11 mouse cellular contexts compared by ENCODE assay signal in genomic region chr9:65680938-65681633, GRCm38 (mm10). TPM values are rescaled to one million over a fixed set of nuclear protein-coding genes. Genes with fewer than 3 reads are reported as not detected.
DNase-seq lines count a peak whose midpoint lies in the region; ATAC-seq and TF ChIP-seq lines count a peak whose summit lies in the region.
"Had no signal": no experiment of that assay in that cellular context is flagged by ENCODE, and none has a peak within 500 bp of the region (broad histone marks: within the 10 kb centered on the region; RNA-seq: fewer than 3 reads in every experiment).

No protein-coding gene starts in this region.

- peaks cover 10% of the 10 kb centered on the region for H3K36me3 ChIP-seq in intestine, embryonic 14.5 days (ENCODE audit: control insufficient read depth, insufficient read depth, low read length)
- no peaks in the 10 kb centered on the region for H3K36me3 ChIP-seq in intestine, postnatal 0 days (ENCODE audit: control insufficient read depth, insufficient read depth)
- no peaks in the 10 kb centered on the region; the same call in 1 of the 2 replicates for H3K36me3 ChIP-seq in ES-E14 (ENCODE audit: control insufficient read depth, insufficient read depth, low read length, poor library complexity, severe bottlenecking)

- H3K27ac ChIP-seq in intestine, embryonic 14.5 days (ENCODE audit: low read depth), result peak overlapping the region; percentile 29; the same call in 1 of the 2 replicates
- no peak overlapping the region; the same call in 1 of the 2 replicates for H3K27ac ChIP-seq in intestine, postnatal 0 days (ENCODE audit: low read depth, low read length)
- peak overlapping the region; percentile 67; the same call in 1 of the 2 replicates for H3K27ac ChIP-seq in ES-E14 (ENCODE audit: insufficient read depth, low read depth, low read length, poor library complexity, severe bottlenecking)

- 60% methylated on average over 4 of the region's 4 CpGs for WGBS in intestine, embryonic 14.5 days
- WGBS in intestine, postnatal 0 days, result 71% methylated on average over 4 of the region's 4 CpGs

- no peaks in the 10 kb centered on the region for H3K27me3 ChIP-seq in intestine, embryonic 14.5 days (replicated peaks; ENCODE audit: control insufficient read depth, insufficient read depth, low read length)
- no peaks in the 10 kb centered on the region for H3K27me3 ChIP-seq in intestine, postnatal 0 days (replicated peaks; ENCODE audit: control insufficient read depth, insufficient read depth, low read length)
- H3K27me3 ChIP-seq: megakaryocyte, embryonic 14.5 days had no signal

- H3K9me3 ChIP-seq in intestine, embryonic 14.5 days (ENCODE audit: control insufficient read depth, low read length), result no peaks in the 10 kb centered on the region
- no peaks in the 10 kb centered on the region for H3K9me3 ChIP-seq in intestine, postnatal 0 days (ENCODE audit: control insufficient read depth)
- no peaks in the 10 kb centered on the region for H3K9me3 ChIP-seq in ES-E14 (ENCODE audit: control insufficient read depth, insufficient read depth, low read depth, low read length)
- H3K9me3 ChIP-seq: megakaryocyte, embryonic 14.5 days had no signal

- no peak for ATAC-seq in intestine, embryonic 14.5 days (replicated peaks; ENCODE audit: low FRiP score, low TSS enrichment, low read depth)
- no peak for ATAC-seq in intestine, postnatal 0 days
- ATAC-seq in megakaryocyte, adult 5-6 weeks (ENCODE audit: poor library complexity, severe bottlenecking), result peak; percentile 54
- ATAC-seq: forebrain, embryonic 14.5 days had no signal

- TF ChIP-seq CTCF in intestine, postnatal 0 days (IDR thresholded peaks at IDR 0.05; ENCODE audit: low read depth), result no peak

- H3K9ac ChIP-seq in intestine, embryonic 14.5 days (ENCODE audit: low read length), result no peak overlapping the region
- no peak overlapping the region for H3K9ac ChIP-seq in intestine, postnatal 0 days (ENCODE audit: low read depth, low read length)
- no peak overlapping the region for H3K9ac ChIP-seq in ES-E14 (ENCODE audit: insufficient read depth, low read depth, low read length, poor library complexity, severe bottlenecking)

- H3K4me3 ChIP-seq in intestine, embryonic 14.5 days (ENCODE audit: low read depth, low read length), result 0 out of 2 replicates have a peak overlapping the region, but pooled peaks have one; percentile 2
- no peak overlapping the region for H3K4me3 ChIP-seq in intestine, postnatal 0 days (ENCODE audit: low read depth, low read length)
- no peak overlapping the region for H3K4me3 ChIP-seq in ES-E14 (ENCODE audit: insufficient read depth in 1 of 2, low read depth in 1 of 2, low read length in 2 of 2, poor library complexity in 1 of 2, severe bottlenecking in 1 of 2)
- H3K4me3 ChIP-seq: megakaryocyte, embryonic 14.5 days had no signal

- peaks cover 47% of the 10 kb centered on the region for H3K4me1 ChIP-seq in intestine, embryonic 14.5 days (replicated peaks; ENCODE audit: control insufficient read depth, insufficient read depth, low read length)
- no peaks in the 10 kb centered on the region for H3K4me1 ChIP-seq in intestine, postnatal 0 days (replicated peaks; ENCODE audit: control insufficient read depth, insufficient read depth, low read length)
- peaks cover 19 to 20% of the 10 kb centered on the region in 2 experiments for H3K4me1 ChIP-seq in ES-E14 (ENCODE audit: control insufficient read depth in 2 of 2, insufficient read depth in 2 of 2, low read length in 2 of 2, poor library complexity in 1 of 2)

- 0 out of 2 replicates have a peak overlapping the region, but pooled peaks have one; percentile 14 for H3K4me2 ChIP-seq in intestine, embryonic 14.5 days (ENCODE audit: low read length)
- H3K4me2 ChIP-seq in intestine, postnatal 0 days (replicated peaks; ENCODE audit: low read depth), result no peak overlapping the region

- in situ Hi-C loops in ES-E14 (cut with MboI; ENCODE audit: low sequenced_read_pairs in 2 of 2, unreplicated experiment in 2 of 2), result no loop called here

- DNase-seq in intestine, embryonic 14.5 days (ENCODE audit: low spot score), result no peak
- DNase-seq in A20 (ENCODE audit: low read depth, low spot score) (peak; percentile 32), ES-E14 (ENCODE audit: low read depth, low spot score) (no peak)
- DNase-seq in right cerebral cortex, postnatal 36 days (ENCODE audit: low spot score in 2 of 2), result no peak
- DNase-seq in cerebellum, adult 9-10 months, result no peak
- DNase-seq: adrenal gland, adult 8-10 months; cerebellum, adult 11 months had no signal

TF ChIP-seq in ES-E14, 5 proteins besides CTCF, POLR2A, EP300 and RAD21:
- TF ChIP-seq ZC3H11A (IDR thresholded peaks at IDR 0.05; ENCODE audit: borderline replicate concordance, low read depth, low read length) (no peak), CHD2 (IDR thresholded peaks at IDR 0.05; ENCODE audit: low read depth, low read length) (no peak), MAFK (IDR thresholded peaks at IDR 0.05; ENCODE audit: insufficient read depth, low read depth, low read length) (no peak), ZNF384 (IDR thresholded peaks at IDR 0.05; ENCODE audit: low read depth, low read length) (no peak), HCFC1 (IDR thresholded peaks at IDR 0.05; ENCODE audit: borderline replicate concordance, insufficient read depth, low read length) (no peak)

RNA-seq across cellular contexts. Expression of gene Oaz2, which starts 13.3 kb away (rescaled TPM):
- 166 and 184 TPM in 2 replicates for polyA plus RNA-seq in intestine, embryonic 14.5 days (2014; fragmentation: Nextera tagmentation; extraction: Ambion mirVana)
- polyA plus RNA-seq in intestine, postnatal 0 days (2015; fragmentation: Nextera tagmentation; extraction: Ambion mirVana), result 141 and 152 TPM in 2 replicates
- 30.1 and 51.5 TPM in 2 replicates for total RNA-seq in ES-E14 (2012; rRNA removed)
- total RNA-seq in megakaryocyte, adult 5-6 weeks (2015), result 12.5 and 15.9 TPM in 2 replicates
- 40.2 and 43.9 TPM in 2 replicates for total RNA-seq in megakaryocyte, adult 5-6 weeks (2017)

RNA-seq across cellular contexts. Expression of gene Rbpms2, which starts 51.6 kb away (rescaled TPM):
- polyA plus RNA-seq in intestine, embryonic 14.5 days (2014; fragmentation: Nextera tagmentation; extraction: Ambion mirVana), result 28.2 and 32.3 TPM in 2 replicates
- polyA plus RNA-seq in intestine, postnatal 0 days (2015; fragmentation: Nextera tagmentation; extraction: Ambion mirVana), result 21.4 and 22.1 TPM in 2 replicates
- 44.7 and 64.5 TPM in 2 replicates for total RNA-seq in ES-E14 (2012; rRNA removed)
- total RNA-seq in megakaryocyte, adult 5-6 weeks (2015), result 0.45 TPM in 1 of 2 replicates, not detected in the other
- total RNA-seq in megakaryocyte, adult 5-6 weeks (2017), result not detected in 2 replicates

Comparison
In these comparisons a context has a peak if more than half of its experiments do, and no peak if none do; other contexts are left out.
1. RNA of gene Rbpms2, which starts 51.6 kb away (total RNA-seq): 44.7 to 64.5 TPM in ES-E14; 0.45 TPM in megakaryocyte, adult 5-6 weeks; every median in the first group is over 10 times any median in the second.